Mouse (Mus musculus): ENCODE results near the gene Arid2. TPM values are rescaled to one million over a fixed set of nuclear protein-coding genes. Genes with fewer than 3 reads are reported as not detected.

The Arid2 gene
- total and polyA plus RNA-seq, 2 experiments from 2014 or later: 11.2 to 38.4 TPM

DNA sequence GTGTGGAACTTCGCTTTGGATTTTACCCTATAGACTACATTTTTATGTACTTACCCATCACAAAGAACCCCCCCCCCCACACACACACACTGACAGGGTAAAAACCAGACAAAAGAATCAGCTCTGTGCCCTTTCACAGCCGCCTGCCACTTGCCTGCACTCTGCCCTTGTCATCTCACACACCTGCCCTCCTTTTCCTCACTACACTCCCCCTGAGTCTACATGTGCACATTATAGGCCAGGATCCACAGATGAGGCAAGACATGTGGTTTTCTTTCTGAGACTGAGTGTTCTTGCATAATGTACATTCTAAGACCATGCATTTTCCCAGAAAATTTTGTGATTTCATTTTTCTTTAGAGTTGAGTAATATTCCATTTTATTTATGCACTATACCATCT lies 12.1 kb upstream of the Arid2 start:
- no peak for ATAC-seq
- H3K9ac ChIP-seq (replicated peaks; ENCODE audit: low read length): no peak overlapping the region
- TF ChIP-seq CTCF (IDR thresholded peaks at IDR 0.05; ENCODE audit: low read depth): no peak

DNA sequence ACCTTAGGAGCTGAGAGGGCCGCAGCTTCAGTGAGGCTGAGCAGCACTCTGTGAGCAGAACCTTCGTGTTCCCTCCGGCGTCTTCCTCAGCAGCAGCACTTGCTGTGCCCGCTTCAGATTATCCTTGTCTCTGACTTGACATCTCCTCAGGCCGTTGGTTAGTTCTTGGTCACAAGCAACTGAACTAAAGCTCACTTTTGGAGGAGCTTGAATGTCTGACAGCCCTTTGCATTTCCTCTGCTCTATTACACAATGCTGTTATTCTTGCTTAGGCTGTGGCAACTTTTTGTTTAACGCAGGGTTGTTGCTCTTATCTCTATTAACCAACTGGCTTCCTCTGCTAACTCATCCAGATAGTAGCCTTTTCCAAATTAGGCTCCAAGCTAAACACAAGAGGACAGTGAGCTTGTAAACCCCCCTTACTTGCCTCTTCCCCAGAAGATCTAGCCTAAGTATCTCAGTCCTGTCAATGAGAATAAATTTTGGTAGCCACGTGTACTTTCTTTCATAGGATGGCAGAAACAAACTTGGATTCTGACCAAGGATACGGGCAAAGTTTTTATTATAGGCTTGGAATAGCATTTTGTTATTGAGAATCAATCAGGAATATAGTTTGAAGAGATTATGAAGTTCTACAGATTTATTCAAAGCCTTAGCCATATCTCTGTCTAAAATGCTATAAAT lies 11.4 kb upstream of the Arid2 start:
- Histone ChIP-seq H3K27ac (no peak overlapping the region), H3K9ac (replicated peaks; ENCODE audit: low read length) (no peak overlapping the region), H3K4me1 (ENCODE audit: insufficient read depth, low read length) (peaks cover 1% of the 10 kb centered on the region; the same call in 1 of the 2 replicates), H3K36me3 (ENCODE audit: insufficient read depth, low read length) (no peaks in the 10 kb centered on the region), H3K4me2 (ENCODE audit: low read depth, low read length) (no peak overlapping the region), H3K4me3 (ENCODE audit: low read length) (no peak overlapping the region), H3K27me3 (ENCODE audit: insufficient read depth, low read length) (no peaks in the 10 kb centered on the region), H3K9me3 (ENCODE audit: low read length) (no peaks in the 10 kb centered on the region)
- ATAC-seq: no peak
- DNase-seq (ENCODE audit: low spot score): no peak
- 88% methylated on average over 9 of the region's 9 CpGs for whole genome bisulfite sequencing
- TF ChIP-seq CTCF (IDR thresholded peaks at IDR 0.05; ENCODE audit: low read depth): no peak

More for the DNA sequence above, 12.1 kb upstream of the Arid2 start:
- Histone ChIP-seq H3K4me1 (ENCODE audit: insufficient read depth, low read length) (no peaks in the 10 kb centered on the region), H3K9me3 (ENCODE audit: low read length) (no peaks in the 10 kb centered on the region), H3K36me3 (ENCODE audit: insufficient read depth, low read length) (no peaks in the 10 kb centered on the region), H3K27me3 (ENCODE audit: insufficient read depth, low read length) (no peaks in the 10 kb centered on the region), H3K27ac (no peak overlapping the region), H3K4me3 (ENCODE audit: low read length) (no peak overlapping the region), H3K4me2 (ENCODE audit: low read depth, low read length) (no peak overlapping the region)
- no peak for DNase-seq (ENCODE audit: low spot score)
- WGBS: 72% methylated on average over 2 of the region's 2 CpGs

DNA sequence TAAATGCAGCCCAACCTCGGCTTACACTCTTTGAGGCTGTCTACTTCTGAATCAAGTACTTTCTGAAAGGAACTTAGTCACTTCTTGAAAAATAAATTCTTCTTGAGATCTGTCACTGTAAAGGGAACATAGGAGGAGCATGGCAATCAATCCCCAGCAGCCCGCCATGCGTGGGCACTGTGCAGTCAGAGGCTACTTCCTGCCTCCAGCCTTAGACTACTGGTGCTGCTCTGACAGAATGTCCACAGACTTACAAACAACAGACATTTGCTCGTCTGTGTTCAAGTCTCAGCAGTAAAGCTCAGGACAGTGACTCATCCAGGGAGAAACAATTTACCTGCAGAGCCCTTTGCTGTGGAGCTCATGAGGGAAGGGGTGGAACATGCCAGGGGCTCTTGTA lies 10.3 kb upstream of the Arid2 start:
- ATAC-seq: no peak

DNA sequence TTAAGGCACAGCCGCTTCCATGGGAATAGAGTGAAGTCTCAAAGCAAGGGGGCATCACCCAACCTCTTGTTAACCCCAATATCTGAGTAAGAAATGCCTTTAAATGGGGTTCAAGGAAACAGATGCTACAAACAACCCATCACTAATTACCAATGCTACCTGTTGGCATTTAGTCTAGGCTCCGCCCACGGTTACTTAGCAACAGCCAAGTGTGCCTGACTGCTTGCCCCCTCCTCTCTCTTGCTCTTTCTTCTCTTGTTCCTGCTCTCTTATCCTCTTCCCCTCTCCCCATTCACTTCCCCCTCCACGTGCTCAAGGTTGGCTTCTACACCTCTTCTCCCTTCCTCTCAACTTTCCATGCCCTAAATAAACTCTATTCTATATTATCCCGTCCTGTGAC lies 6.1 kb upstream of the Arid2 start:
- Histone ChIP-seq H3K4me2 (ENCODE audit: low read depth, low read length) (peak overlapping the region; percentile 71), H3K9me3 (ENCODE audit: low read length) (no peaks in the 10 kb centered on the region), H3K4me3 (ENCODE audit: low read length) (peak overlapping the region; percentile 95; the same call in 1 of the 2 replicates), H3K4me1 (ENCODE audit: insufficient read depth, low read length) (peaks cover 9% of the 10 kb centered on the region; the same call in 1 of the 2 replicates), H3K36me3 (ENCODE audit: insufficient read depth, low read length) (no peaks in the 10 kb centered on the region), H3K9ac (replicated peaks; ENCODE audit: low read length) (no peak overlapping the region), H3K27ac (no peak overlapping the region), H3K27me3 (ENCODE audit: insufficient read depth, low read length) (no peaks in the 10 kb centered on the region)
- DNase-seq (ENCODE audit: low spot score) (no peak), ATAC-seq (no peak)
- WGBS: 79% methylated on average over 5 of the region's 5 CpGs
- TF ChIP-seq CTCF (IDR thresholded peaks at IDR 0.05; ENCODE audit: low read depth): no peak

More for the DNA sequence above, 10.3 kb upstream of the Arid2 start:
- Histone ChIP-seq H3K4me3 (ENCODE audit: low read length) (no peak overlapping the region), H3K27ac (no peak overlapping the region), H3K36me3 (ENCODE audit: insufficient read depth, low read length) (no peaks in the 10 kb centered on the region), H3K9ac (replicated peaks; ENCODE audit: low read length) (no peak overlapping the region), H3K27me3 (ENCODE audit: insufficient read depth, low read length) (no peaks in the 10 kb centered on the region), H3K4me2 (ENCODE audit: low read depth, low read length) (no peak overlapping the region), H3K4me1 (ENCODE audit: insufficient read depth, low read length) (peaks cover 9% of the 10 kb centered on the region; the same call in 1 of the 2 replicates), H3K9me3 (ENCODE audit: low read length) (no peaks in the 10 kb centered on the region)
- 80% methylated on average over 4 of the region's 4 CpGs for WGBS
- no peak for DNase-seq (ENCODE audit: low spot score)
- no peak for TF ChIP-seq CTCF (IDR thresholded peaks at IDR 0.05; ENCODE audit: low read depth)

DNA sequence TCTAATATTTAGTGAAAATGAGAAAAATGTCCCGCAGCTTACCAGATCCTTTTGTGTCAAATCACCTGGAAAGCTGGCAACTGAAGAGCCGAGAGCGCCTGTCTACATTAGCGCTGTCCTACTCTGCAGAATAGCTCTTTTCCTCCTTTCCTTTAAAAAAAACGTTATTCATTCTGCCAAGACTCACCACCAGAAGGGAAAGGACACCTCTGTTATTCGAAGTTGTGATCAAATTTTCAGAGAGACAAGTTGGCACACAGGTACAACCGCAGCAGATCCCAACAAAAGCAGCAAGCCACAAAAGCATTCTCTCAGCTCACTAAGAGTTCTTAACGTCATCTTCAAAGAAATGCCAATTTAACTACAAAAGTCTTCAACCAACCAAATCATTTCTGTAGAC lies 4.2 kb upstream of the Arid2 start:
- no peak for ATAC-seq
- Histone ChIP-seq H3K4me2 (ENCODE audit: low read depth, low read length) (peak overlapping the region; percentile 71), H3K9ac (replicated peaks; ENCODE audit: low read length) (peak overlapping the region; percentile 100; the same call in 1 of the 2 replicates), H3K9me3 (ENCODE audit: low read length) (no peaks in the 10 kb centered on the region), H3K27me3 (ENCODE audit: insufficient read depth, low read length) (no peaks in the 10 kb centered on the region), H3K27ac (peak overlapping the region; percentile 100; the same call in 1 of the 2 replicates), H3K4me3 (ENCODE audit: low read length) (peak overlapping the region; percentile 95), H3K36me3 (ENCODE audit: insufficient read depth, low read length) (no peaks in the 10 kb centered on the region), H3K4me1 (ENCODE audit: insufficient read depth, low read length) (peaks cover 9% of the 10 kb centered on the region; the same call in 1 of the 2 replicates)
- 20% methylated on average over 8 of the region's 8 CpGs for WGBS
- no peak for TF ChIP-seq CTCF (IDR thresholded peaks at IDR 0.05; ENCODE audit: low read depth)
- peak; percentile 19 for DNase-seq (ENCODE audit: low spot score)

DNA sequence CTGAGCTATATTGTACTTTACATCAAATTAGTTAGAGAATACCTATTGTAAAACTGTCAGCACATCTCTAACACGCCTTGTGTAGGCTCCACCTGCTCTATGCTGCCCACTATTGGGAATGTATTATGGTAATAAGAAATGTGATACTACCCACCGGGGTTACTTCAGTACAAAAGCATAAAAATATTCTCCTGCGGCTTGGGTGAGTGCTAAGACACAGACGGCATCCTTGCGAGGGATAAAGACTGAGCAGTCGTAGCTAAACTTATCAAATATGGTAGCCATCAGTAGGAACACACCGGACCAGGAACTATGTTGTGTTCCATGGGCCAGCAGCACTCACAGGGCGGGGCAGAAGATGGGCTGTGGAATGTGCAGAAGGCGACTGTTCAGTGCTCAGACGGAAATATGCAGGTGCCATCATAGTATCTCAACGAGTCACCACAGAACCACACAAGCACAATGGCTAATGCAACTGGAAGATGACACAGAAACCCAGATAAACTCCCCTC lies 3.3 kb upstream of the Arid2 start:
- H3K4me3 ChIP-seq (ENCODE audit: low read length): peak overlapping the region; percentile 95
- peak overlapping the region; percentile 100 for H3K9ac ChIP-seq (replicated peaks; ENCODE audit: low read length)
- no peaks in the 10 kb centered on the region for H3K9me3 ChIP-seq (ENCODE audit: low read length)
- H3K27ac ChIP-seq: peak overlapping the region; percentile 100
- under 1% methylated on average over 11 of the region's 11 CpGs for WGBS
- H3K4me2 ChIP-seq (ENCODE audit: low read depth, low read length): peak overlapping the region; percentile 71
- H3K36me3 ChIP-seq (ENCODE audit: insufficient read depth, low read length): no peaks in the 10 kb centered on the region
- TF ChIP-seq CTCF (IDR thresholded peaks at IDR 0.05; ENCODE audit: low read depth): peak; percentile 64
- H3K4me1 ChIP-seq (ENCODE audit: insufficient read depth, low read length): peaks cover 9% of the 10 kb centered on the region; the same call in 1 of the 2 replicates
- peak; percentile 70 for DNase-seq (ENCODE audit: low spot score)
- H3K27me3 ChIP-seq (ENCODE audit: insufficient read depth, low read length): no peaks in the 10 kb centered on the region
- ATAC-seq: no peak
